Mouse (Mus musculus): ENCODE data around the gene Astl.
A peak's percentile ranks its signal among the peaks of the same experiment; 100 is the strongest.

The Astl gene

DNA sequence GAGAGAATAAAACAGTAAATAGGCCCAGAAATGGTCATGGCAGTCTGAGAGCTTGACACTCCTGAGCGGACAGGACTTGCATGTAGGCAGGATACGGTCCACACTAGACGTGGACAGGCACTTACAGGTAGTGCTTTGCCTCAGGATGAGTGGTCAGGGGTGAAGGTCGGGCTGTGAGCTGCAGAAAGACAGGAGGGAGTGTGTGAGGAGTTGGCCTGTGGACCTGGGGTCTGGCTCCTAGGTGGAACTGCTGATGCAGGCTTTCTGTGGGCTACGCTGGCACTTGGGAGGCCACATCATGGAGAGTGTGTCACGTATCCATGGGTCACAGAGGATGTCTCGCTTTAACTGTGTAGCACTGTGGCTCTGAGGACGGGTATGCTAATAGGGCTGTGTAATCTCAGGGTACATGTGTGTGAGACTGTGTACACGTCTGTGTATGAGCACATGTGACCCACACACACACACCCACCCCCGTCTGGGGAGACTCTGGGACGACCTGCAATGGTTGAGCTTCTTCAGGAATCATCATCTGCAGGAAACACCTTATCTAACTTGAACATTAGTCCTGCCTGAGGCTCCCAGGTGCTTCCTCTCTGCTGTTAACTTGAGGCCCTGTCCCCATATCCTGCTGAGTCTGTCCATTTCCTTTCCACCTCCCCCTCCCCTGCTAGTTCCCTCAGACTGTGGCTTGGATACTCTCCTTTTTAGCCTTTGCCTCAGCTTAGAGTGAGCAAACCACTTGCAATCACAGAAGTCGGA is 10.2 kb upstream of the Astl start:
- DNase-seq: peak; percentile 52

DNA sequence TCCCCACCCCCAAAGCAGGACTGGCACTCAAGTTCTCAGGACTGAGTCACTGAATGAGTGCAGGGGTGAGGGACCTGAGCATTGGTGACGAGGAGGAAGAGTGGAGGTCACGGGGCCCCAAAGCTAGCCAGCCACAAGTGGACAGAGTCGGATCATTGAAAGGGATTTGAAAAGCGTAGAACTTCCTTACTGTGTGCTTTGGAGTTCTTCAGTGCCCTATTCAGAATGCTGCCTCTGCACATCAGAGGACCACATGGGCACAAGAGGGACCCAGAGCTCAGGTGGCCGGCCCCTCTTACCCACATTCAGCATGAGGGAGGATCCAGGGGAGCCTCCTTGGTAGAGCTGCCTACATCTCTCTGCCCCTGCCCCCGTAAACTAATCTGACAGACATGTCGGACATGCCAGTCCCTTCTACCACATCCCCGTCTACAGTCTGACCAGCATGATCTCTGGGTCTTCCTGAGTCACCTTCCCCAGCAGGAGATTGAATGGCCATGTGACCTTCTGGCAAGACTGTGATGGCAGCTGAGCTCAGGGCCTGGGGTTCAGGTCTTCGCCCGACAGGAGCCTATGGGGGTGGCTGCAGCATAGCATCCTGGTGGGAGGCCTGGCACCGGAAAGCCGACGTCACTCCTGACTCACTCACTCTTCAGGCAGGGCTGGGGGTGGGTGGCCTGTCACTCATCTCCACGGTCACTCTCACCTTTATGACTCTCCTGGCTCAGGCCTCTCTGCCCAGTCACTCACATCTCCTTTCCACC is 5.5 kb upstream of the Astl start:
- DNase-seq: peak; percentile 80

DNA sequence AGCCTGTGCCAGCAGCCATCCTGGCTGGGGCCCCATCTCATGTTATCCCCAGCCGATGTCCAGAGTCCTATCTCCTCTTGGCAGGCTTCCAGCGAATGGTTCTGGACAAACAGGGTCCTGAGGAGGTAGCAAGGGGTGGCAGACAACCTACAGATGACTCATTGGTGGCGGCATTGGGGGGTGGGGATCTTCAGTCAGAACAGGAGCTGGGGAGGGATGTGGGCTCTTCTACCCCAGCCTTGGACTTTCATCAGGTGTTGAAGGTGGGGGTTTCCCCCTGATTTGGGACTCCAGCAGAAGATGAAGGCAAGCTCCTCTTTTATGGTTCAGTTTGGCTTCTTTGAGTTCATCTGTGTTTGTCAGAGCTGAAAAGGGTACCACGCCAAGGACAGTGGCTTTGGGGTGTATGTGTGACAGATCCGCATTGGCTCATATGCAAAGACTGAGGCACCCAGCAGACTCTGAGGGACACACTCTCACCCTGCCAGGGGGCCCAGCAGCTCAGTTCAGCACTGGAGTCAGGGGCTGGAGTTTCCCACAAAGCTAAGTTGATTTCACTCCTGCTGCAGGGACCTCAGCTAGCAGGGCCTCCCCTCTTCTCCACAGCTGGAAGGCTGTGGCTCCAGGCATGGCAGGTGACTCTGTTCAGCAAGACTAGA is 4.4 kb upstream of the Astl start:
- DNase-seq: peak; percentile 74

DNA sequence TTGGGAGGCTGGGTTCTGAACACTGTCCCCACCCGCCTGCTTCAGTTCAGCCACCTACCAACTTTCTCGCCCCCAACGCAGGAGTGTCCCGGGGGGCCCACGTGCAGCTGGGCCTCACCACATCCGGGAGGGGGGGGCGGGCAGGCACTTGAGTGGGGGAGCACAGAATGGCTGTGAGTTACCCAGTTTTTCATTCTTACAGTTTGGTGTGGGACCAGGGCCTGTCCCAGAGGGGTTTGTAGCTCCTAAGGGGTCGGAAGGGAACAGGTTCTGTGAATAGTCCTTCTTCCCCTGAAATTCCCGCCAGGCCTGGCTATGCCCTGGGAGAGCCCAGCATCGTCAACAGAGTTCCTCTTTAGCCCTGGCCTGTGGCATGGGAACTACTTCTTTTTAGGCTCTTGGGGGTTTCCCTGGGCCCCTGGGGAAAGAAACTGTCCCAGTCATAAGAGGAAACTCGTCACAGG is 3.3 kb upstream of the Astl start:
- DNase-seq: peak; percentile 89

DNA sequence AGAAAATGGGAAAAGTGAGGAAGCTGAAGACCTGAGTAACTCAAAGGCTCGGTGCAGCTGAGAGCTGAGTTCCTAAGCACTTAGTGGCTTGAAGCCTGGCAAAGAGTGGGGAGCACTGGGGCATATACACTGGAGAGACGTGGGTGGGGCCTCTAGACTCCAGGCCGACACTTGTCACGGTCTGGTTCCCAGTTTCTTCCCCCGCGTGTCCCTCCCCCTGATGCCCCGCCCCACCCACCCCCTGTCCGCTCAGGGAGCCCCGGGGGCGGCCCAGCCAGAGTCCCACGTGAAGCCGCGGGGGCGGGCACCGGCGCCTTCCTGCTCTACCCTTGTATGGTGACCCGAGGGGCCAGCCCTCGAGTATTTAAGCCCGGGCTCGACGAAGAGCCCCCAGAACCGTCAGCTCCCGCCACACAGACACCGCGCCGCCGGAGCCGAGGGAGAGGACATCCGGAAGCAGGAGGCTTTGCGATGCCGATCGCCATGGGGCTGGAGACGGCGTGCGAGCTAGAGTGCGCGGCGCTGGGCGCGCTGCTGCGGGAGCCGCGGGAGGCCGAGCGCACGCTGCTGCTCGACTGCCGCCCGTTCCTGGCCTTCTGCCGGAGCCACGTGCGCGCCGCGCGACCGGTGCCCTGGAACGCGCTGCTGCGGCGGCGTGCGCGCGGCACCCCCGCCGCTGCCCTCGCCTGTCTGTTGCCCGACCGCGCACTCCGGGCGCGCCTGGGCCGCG is 2.5 kb upstream of the Astl start, which contains the start of gene Dusp2:
Gene Dusp2, plus strand, starts transcription at position 393 of the 730 bp plus-strand sequence.
- peak; percentile 97 for DNase-seq

DNA sequence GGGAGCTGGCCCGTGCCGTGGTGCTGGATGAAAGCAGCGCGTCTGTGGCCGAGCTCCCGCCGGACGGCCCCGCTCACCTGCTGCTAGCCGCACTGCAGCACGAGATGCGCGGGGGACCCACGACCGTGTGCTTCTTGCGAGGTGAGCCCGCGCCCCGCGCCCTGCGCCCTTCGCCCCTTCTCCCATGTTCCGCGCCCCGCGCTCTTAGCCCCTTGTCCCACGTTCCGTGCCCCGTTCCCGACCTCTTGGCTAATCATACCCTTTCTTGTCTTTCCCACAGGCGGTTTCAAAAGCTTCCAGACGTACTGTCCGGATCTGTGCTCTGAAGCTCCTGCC is 2.0 kb upstream of the Astl start:
- no peak for DNase-seq

DNA sequence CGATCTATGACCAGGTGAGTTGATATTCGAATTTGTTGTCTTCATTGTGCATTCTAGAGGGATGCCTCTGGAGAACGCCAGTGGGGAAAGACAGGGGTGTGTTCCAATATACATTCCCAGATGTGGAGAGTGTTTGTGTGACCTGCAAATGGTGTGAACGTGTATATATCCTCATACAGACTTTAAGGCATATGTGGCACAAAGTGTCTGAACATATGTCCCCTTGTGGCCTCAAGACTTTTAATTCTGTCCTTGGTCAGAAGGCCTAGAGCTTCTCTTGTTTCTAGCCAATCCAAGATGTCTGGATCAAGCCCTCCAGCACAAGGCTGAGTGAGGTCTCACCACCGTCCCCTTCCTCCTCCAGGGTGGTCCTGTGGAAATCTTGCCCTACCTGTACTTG is 1.6 kb upstream of the Astl start:
- no peak for DNase-seq

DNA sequence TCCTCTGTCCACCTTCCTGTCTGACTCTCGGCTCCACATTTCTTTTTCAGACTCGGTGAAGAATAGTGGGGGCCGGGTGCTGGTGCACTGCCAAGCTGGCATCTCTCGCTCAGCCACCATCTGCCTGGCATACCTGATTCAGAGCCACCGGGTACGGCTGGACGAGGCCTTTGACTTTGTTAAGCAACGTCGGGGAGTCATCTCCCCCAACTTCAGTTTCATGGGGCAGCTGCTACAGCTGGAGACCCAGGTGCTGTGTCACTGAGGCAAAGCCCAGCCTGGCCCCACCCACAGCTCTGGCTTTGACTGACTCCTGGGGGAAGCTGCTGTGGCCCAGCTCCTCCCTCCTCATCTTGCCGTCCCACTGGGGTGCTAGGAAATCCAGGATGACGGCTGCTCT is 908 bp upstream of the Astl start:
- peak; percentile 79 for DNase-seq

DNA sequence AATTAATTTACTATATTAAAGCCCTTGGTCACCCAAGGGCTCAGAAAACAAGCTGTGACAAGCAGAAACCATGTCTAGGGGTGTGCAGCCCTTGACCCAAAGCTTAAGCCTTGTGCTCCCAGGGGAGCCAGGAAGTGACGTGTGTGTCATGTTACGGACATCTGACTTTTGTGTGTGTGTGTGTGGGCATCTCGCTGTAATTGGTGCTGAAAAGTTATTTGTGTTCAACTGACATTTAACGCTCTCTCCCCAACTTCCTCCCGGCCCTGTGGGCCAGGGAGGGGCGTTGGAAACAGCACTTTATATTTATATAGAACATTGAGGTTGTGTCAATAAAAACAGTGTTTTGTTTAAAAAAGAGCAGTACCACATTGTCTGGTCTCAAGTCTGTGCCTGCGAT is 427 bp upstream of the Astl start:
- DNase-seq: peak; percentile 41

DNA sequence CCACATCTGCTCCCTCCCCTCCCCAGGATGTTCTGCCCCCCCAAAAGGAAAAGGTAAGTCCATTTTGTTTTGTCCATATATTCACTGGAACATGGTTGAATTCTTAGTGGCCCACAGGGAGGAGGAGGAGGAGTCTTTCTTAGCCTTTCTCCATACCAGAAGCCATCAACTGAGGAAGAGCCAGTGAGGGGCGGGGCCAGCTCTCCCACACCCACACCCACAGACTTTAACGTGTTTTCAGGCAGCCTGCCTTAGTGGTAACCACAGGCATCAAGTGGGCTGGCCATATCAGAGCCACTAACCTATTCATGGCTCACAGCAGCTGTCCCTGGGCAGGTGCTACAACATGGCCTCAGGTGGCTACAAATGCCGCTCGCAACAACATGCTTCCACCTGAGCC is 394 bp downstream of the Astl start:
- DNase-seq: peak; percentile 74

DNA sequence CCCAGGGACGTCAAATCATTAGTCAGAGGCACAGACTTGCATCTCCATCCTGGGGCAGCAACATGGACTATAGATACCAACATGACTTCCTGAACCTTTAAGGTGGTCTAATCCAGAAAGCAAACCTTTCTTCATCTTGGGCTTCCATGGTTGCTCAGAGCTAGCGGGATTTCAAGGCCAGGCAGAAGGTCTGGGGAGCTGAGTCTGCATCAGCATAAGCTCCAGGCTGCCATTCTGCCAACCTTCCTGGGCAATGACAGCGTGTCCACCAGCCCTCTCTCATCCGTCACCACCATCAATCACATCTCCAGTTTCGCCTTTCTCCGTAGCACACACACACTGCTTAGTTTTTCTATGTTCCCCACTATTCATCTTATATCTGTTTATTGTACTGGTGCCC is 823 bp downstream of the Astl start:
- peak; percentile 25 for DNase-seq

DNA sequence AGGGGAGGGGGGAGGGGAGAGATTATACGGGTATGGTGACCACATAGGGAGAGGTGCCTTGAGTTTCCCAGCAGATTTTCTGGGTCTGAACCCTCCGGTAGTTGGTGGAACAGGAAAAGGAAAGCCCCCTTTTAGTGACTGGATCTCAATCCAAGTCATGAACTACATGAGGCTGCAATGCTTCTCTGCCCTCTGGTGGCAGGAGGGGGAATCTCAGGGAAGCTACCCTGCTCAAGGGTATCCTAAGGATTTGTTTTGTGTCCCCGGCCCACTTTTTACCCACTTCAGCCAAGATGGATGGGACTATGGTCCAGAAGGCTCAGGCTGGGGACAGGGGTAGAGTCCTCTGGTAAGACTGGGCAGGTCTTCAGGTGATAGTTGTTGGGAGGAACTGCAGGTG is 2.7 kb downstream of the Astl start:
- DNase-seq: peak; percentile 89

DNA sequence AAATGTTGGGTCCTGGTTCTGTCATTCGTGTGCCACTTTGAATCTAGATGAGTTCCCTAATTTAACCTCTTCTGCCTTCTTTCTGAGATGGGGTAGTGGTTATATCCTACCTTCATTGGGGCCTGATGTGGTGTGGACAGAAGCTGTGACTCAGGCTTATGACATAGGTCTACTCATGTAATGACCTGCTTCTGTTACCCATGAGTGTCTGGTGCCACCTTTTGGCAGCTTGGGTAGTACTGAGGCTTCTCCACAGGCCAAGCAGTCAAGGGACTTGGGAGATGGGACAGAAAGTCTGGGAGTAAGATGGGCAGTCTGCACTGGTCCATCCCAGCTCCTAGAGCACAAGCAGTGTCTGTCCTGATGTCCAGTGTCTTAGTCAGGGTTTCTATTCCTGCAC is 7.9 kb downstream of the Astl start:
- DNase-seq: peak; percentile 56

DNA sequence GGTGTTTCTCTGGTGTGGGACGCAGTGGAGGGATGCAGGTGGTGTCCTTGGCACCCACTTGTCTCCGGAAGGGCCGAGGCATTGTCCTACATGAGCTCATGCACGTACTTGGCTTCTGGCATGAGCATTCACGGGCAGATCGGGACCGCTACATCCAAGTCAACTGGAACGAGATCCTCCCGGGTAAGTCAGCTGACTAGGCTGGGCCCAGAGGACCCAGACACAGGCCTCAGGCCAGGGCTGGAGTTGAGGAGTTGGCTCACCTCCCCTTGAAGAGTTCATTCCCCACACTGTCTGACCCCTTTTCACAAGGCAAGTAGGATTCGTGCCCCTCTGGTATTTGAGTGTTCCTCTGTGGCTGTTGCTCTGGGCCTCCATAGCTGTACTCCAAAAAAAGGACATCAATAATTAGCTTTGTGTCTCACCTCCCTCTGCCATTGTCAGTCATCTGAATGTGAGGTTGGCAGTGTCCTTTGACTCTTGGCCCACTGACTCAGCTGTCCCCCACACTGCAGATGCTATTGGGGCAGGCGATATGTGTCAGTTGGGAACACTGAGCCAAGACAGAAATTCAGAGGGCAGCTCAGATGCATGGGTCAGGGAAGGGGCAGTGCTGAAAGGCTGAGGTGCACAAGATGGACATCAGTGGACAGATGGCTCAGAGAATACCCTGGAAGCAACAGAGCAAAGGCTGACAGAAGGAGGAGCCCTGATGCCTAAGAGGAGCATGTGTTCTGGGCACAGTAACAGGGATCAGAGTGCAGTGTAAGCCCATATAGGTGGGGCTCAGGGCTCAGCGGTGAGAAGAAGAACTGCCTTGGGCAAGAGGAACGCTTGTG is 8.9 kb downstream of the Astl start:
- DNase-seq: no peak

DNA sequence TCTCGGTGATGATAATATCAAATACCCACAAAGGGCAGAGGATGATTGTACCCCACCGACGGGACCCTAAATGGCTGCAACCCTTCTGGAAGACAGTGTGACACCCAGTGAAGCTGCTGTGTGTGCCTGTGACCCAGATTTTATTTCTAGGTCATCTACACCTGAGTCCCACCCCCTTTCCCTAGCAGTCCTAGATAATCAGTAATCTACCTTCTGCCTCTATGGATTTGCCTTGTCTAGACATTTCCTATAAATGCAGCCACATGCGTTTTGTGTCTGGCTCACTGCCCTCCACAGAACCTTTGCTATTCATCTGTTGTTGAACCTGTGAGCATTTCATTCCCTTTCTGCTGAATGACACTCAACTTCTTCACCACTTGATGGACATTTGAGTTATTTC is 15.4 kb downstream of the Astl start:
- DNase-seq: no peak

DNA sequence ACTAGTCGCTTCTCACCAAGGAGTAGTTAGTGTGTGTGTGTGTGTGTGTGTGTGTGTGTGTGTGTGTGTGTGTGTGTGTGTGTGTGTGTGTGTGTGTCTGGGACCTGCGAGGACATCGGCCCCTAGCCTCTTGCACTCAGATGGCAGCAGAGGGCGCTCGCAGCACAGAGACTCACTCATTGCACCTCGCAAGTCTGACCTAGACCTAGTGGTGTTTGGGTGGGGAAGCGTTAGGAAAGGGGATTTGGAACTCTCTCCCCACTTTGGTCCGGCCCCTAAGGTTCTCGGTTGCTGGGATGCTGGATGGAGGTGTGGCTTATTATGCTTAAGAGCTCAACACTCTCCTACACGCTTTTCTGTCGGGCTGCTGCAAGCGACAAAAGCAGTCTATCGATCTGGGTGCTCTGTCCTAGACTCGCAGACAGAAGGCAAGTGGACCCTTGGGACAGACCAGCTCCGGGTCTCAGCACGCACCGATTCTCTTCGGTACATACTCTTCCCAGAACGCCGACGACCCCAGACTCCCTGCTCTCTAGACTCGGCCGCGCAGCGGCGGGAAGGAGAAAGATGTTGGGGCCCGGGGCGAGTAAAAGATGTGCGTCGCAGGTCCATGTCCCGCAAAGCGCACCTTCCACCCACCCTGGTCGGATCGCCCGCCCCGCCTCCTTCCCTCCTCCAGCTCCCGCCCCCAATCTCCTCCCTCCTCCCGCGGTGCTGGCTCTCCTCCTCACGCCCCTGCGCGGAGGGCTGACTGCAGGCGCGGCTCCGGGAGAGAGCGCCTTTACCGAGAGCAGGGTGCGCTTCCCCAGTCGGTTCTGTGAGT is 24.2 kb downstream of the Astl start, which contains the start of gene Adra2b:
Gene Adra2b, plus strand, starts transcription at position 750 of the 823 bp plus-strand sequence.
- DNase-seq: peak; percentile 91

DNA sequence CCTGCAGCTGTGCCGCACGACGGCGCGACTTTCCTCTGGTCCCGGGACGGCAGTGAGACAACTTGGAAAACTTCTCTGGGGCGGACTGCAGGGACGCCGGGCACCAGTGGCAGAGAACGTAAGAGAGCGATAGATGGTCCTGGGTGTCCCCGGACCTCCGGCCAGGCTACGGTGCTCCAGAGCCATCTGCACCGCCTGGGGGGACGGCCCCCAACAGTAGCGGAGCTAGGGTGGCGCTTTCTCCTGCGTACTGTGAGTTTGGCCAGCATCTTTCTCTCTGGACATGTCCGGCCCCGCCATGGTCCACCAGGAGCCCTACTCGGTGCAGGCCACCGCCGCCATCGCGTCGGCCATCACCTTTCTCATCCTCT is 24.8 kb downstream of the Astl start:
- no peak for DNase-seq

DNA sequence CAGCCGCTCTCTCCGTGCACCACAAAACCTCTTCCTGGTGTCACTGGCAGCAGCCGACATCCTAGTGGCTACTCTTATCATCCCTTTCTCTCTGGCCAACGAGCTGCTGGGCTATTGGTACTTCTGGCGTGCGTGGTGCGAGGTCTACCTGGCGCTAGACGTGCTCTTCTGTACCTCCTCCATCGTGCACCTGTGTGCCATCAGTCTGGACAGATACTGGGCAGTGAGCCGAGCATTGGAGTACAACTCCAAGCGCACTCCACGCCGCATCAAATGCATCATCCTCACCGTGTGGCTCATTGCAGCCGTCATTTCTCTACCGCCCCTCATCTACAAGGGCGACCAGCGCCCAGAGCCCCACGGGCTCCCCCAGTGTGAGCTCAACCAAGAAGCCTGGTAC is 25.3 kb downstream of the Astl start:
- DNase-seq: no peak

DNA sequence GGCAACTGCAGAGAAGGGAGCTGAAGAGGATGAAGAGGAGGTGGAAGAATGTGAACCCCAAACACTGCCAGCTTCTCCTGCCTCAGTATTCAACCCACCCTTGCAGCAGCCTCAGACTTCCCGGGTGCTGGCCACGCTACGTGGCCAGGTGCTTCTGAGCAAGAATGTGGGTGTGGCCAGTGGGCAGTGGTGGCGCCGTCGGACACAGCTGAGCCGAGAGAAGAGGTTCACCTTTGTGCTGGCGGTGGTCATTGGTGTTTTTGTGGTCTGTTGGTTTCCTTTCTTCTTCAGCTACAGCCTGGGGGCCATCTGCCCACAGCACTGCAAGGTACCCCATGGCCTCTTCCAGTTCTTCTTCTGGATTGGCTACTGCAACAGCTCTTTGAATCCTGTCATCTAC is 26.0 kb downstream of the Astl start:
- DNase-seq: no peak

DNA sequence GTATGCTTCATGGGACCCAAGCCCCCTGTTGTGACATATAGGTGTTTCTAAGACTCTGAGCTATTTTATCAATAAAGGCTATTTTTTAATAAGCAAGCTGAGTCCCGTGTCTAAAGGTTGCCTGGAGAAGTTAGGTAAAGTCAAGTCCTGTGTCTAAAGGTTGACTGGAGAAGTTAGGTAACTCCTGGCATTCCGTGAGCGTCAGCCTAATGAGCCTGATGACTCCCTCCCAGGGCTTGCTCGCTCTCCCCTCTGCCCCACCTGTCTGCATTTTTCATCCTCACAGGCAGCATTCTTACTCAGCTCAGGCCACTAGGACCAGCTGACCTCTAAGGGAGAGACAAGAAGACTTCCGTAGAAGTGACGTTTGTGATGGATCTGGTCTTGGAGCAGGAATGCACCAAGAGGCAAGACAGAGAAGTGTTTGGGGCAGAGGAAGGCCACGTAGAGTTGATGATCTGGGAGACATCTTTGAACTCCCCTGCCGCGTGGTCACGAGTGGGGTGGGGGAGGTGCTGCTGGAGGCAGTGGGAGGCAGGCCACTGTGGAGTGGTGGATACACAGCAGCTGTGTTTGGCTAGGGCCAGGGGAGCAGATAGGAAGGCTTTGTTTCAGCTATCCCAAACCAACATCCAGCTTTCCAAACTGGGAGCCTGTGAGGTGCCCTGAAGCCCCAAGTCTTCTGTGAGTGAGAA is 28.8 kb downstream of the Astl start:
- no peak for DNase-seq
